Mouse (Mus musculus) intestine, embryonic 15.5 days (tissue): ENCODE results near the gene S100a3. TPM values are rescaled to one million over a fixed set of nuclear protein-coding genes. Genes with fewer than 3 reads are reported as not detected.

Experiments
- ATAC-seq: fragments of 200-750 bp; cut with Nextera tagmentation; 2 replicates; pipeline ENCODE4 v1.8.0; 2017; ENCODE audit warnings: moderate TSS enrichment, moderate library complexity
- H3K27ac ChIP-seq: fragments of 300-500 bp; sonication (generic); 2 replicates; pipeline ENCODE4 v1.5.1; 2015; ENCODE audit warnings: mild to moderate bottlenecking, inconsistent platforms
- H3K27me3 ChIP-seq: fragments of 300-500 bp; sonication (generic); replicated peaks from 2 replicates; pipeline ENCODE4 v1.6.1; 2015; ENCODE audit warnings: inconsistent platforms
- H3K36me3 ChIP-seq: fragments of 300-500 bp; sonication (generic); 2 replicates; pipeline ENCODE4 v1.6.1; 2015; ENCODE audit warnings: inconsistent platforms
- H3K4me1 ChIP-seq: fragments of 300-500 bp; sonication (generic); replicated peaks from 2 replicates; pipeline ENCODE4 v1.6.1; 2015; ENCODE audit warnings: inconsistent platforms
- H3K4me2 ChIP-seq: fragments of 300-500 bp; sonication (generic); replicated peaks from 2 replicates; pipeline ENCODE4 v1.6.1; 2015; ENCODE audit warnings: mild to moderate bottlenecking, inconsistent platforms
- H3K4me3 ChIP-seq: fragments of 300-500 bp; sonication (generic); replicated peaks from 2 replicates; pipeline ENCODE4 v1.5.1; 2015; ENCODE audit warnings: inconsistent platforms
- H3K9ac ChIP-seq: fragments of 300-500 bp; sonication (generic); 2 replicates; pipeline ENCODE4 v1.6.1; 2015; ENCODE audit warnings: inconsistent platforms
- H3K9me3 ChIP-seq: fragments of 300-500 bp; sonication (generic); 2 replicates; pipeline ENCODE4 v1.6.1; 2016; ENCODE audit warnings: inconsistent platforms
- WGBS: fragments of 180-500 bp; shearing (Covaris S2); methylation state at CpG from one replicate; pipeline ENCODE4 v1.1.7; 2015; 5-methylcytosine and 5-hydroxymethylcytosine counted together
- polyA plus RNA-seq: library from polyadenylated mRNA; unstranded; fragments of >200 nt; fragmentation: Nextera tagmentation; extraction: Ambion mirVana; gene quantifications from 2 replicates; pipeline ENCODE4 v1.2.1, GENCODE M21; 2015

Gene S100a3
- polyA plus RNA-seq, 1 experiment from 2014 or later: 0.53 TPM

- no peak overlapping the region for H3K4me3 ChIP-seq
- H3K27me3 ChIP-seq: no peaks in the 10 kb centered on the region
- peak overlapping the region; percentile 45; the same call in 1 of the 2 replicates for H3K27ac ChIP-seq
- ATAC-seq: no peak
- no peak overlapping the region for H3K4me2 ChIP-seq
- WGBS: 56% methylated on average over 6 of the region's 6 CpGs
- no peaks in the 10 kb centered on the region for H3K36me3 ChIP-seq
- no peaks in the 10 kb centered on the region for H3K9me3 ChIP-seq
- H3K9ac ChIP-seq: no peak overlapping the region
- peaks cover 18% of the 10 kb centered on the region for H3K4me1 ChIP-seq
Measured at GRCm38 (mm10) chr3:90606185-90606584, 45.8 kb downstream of the S100a3 start.

GRCm38 (mm10) chr3:90607361-90607760, 47.0 kb downstream of the S100a3 start:
- WGBS: 84% methylated on average over 3 of the region's 3 CpGs

GRCm38 (mm10) chr3:90608223-90608622, 47.8 kb downstream of the S100a3 start, which contains the start of gene S100a5:
Gene S100a5, plus strand, starts transcription at chr3:90608523.
- Histone ChIP-seq H3K27me3 (no peaks in the 10 kb centered on the region), H3K4me3 (no peak within 1 kb of the TSS), H3K4me2 (no peak within 1 kb of the TSS; the same call in 1 of the 2 replicates), H3K9ac (no peak within 1 kb of the TSS), H3K9me3 (no peaks in the 10 kb centered on the region), H3K27ac (no peak within 1 kb of the TSS), H3K4me1 (peaks cover 24% of the 10 kb centered on the region), H3K36me3 (no peaks in the 10 kb centered on the region)
- ATAC-seq: no peak
- 55% methylated on average over 3 of the region's 3 CpGs for WGBS

More at GRCm38 (mm10) chr3:90607361-90607760, 47.0 kb downstream of the S100a3 start:
- ATAC-seq: no peak
- no peaks in the 10 kb centered on the region for H3K27me3 ChIP-seq
- no peak overlapping the region for H3K27ac ChIP-seq
- no peaks in the 10 kb centered on the region for H3K9me3 ChIP-seq
- no peak overlapping the region for H3K4me2 ChIP-seq
- no peak overlapping the region for H3K9ac ChIP-seq
- H3K36me3 ChIP-seq: no peaks in the 10 kb centered on the region
- peaks cover 18% of the 10 kb centered on the region for H3K4me1 ChIP-seq
- no peak overlapping the region for H3K4me3 ChIP-seq

GRCm38 (mm10) chr3:90609102-90609501, 48.7 kb downstream of the S100a3 start:
- no peak overlapping the region; the same call in 1 of the 2 replicates for H3K4me2 ChIP-seq
- peaks cover 22% of the 10 kb centered on the region for H3K4me1 ChIP-seq
- no peaks in the 10 kb centered on the region for H3K27me3 ChIP-seq
- no peak overlapping the region for H3K9ac ChIP-seq
- ATAC-seq: peak; percentile 52
- no peak overlapping the region for H3K4me3 ChIP-seq
- H3K27ac ChIP-seq: no peak overlapping the region
- no peaks in the 10 kb centered on the region for H3K9me3 ChIP-seq
- no peaks in the 10 kb centered on the region for H3K36me3 ChIP-seq

- 78% methylated on average over 3 of the region's 3 CpGs for whole genome bisulfite sequencing
- Histone ChIP-seq H3K27ac (no peak overlapping the region), H3K4me2 (no peak overlapping the region), H3K4me1 (peaks cover 20% of the 10 kb centered on the region), H3K27me3 (no peaks in the 10 kb centered on the region), H3K36me3 (no peaks in the 10 kb centered on the region), H3K9ac (no peak overlapping the region), H3K9me3 (no peaks in the 10 kb centered on the region), H3K4me3 (no peak overlapping the region)
- ATAC-seq: no peak
Measured at GRCm38 (mm10) chr3:90611494-90611893, 51.1 kb downstream of the S100a3 start.

GRCm38 (mm10) chr3:90612061-90612460, 51.7 kb downstream of the S100a3 start:
- H3K4me3 ChIP-seq: no peak overlapping the region
- H3K4me1 ChIP-seq: peaks cover 20% of the 10 kb centered on the region
- no peak for ATAC-seq
- no peak overlapping the region for H3K9ac ChIP-seq
- H3K9me3 ChIP-seq: no peaks in the 10 kb centered on the region
- H3K36me3 ChIP-seq: no peaks in the 10 kb centered on the region
- no peak overlapping the region for H3K4me2 ChIP-seq
- 68% methylated on average over 4 of the region's 4 CpGs for WGBS
- no peaks in the 10 kb centered on the region for H3K27me3 ChIP-seq
- no peak overlapping the region for H3K27ac ChIP-seq

- Histone ChIP-seq H3K9ac (peak within 1 kb of the TSS; percentile 23), H3K27me3 (no peaks in the 10 kb centered on the region), H3K4me3 (peak within 1 kb of the TSS; percentile 38), H3K36me3 (no peaks in the 10 kb centered on the region), H3K9me3 (no peaks in the 10 kb centered on the region), H3K4me1 (peaks cover 20% of the 10 kb centered on the region), H3K4me2 (peak within 1 kb of the TSS; percentile 72), H3K27ac (peak within 1 kb of the TSS; percentile 77; the same call in 1 of the 2 replicates)
- peak; percentile 68 for ATAC-seq
- 1% methylated on average over 23 of the region's 23 CpGs for WGBS
Measured at GRCm38 (mm10) chr3:90612728-90613291, 52.4 kb downstream of the S100a3 start, which contains the start of gene S100a6. Gene S100a6, plus strand, starts transcription at chr3:90612882.

- Histone ChIP-seq H3K9ac (peak overlapping the region; percentile 23), H3K27ac (peak overlapping the region; percentile 77), H3K9me3 (no peaks in the 10 kb centered on the region), H3K4me1 (peaks cover 20% of the 10 kb centered on the region), H3K4me2 (peak overlapping the region; percentile 72), H3K27me3 (no peaks in the 10 kb centered on the region), H3K36me3 (no peaks in the 10 kb centered on the region), H3K4me3 (peak overlapping the region; percentile 38)
- ATAC-seq: peak; percentile 6; the same call in 1 of the 2 replicates
- 67% methylated on average over 7 of the region's 7 CpGs for WGBS
Measured at GRCm38 (mm10) chr3:90613461-90614147, 53.2 kb downstream of the S100a3 start.

GRCm38 (mm10) chr3:90614148-90614530, 53.8 kb downstream of the S100a3 start:
- H3K4me2 ChIP-seq: peak overlapping the region; percentile 72

GRCm38 (mm10) chr3:90614611-90615251, 54.4 kb downstream of the S100a3 start:
- Histone ChIP-seq H3K27me3 (no peaks in the 10 kb centered on the region), H3K9me3 (no peaks in the 10 kb centered on the region), H3K9ac (no peak overlapping the region), H3K4me3 (peak overlapping the region; percentile 38; the same call in 1 of the 2 replicates), H3K4me1 (peaks cover 20% of the 10 kb centered on the region), H3K4me2 (peak overlapping the region; percentile 72), H3K36me3 (no peaks in the 10 kb centered on the region), H3K27ac (peak overlapping the region; percentile 77)
- WGBS: 47% methylated on average over 11 of the region's 11 CpGs
- ATAC-seq: peak; percentile 79

More at GRCm38 (mm10) chr3:90614148-90614530, 53.8 kb downstream of the S100a3 start:
- H3K27ac ChIP-seq: peak overlapping the region; percentile 77
- WGBS: 74% methylated on average over 6 of the region's 6 CpGs
- no peaks in the 10 kb centered on the region for H3K9me3 ChIP-seq
- H3K4me3 ChIP-seq: peak overlapping the region; percentile 38
- no peak for ATAC-seq
- H3K36me3 ChIP-seq: no peaks in the 10 kb centered on the region
- H3K9ac ChIP-seq: no peak overlapping the region
- peaks cover 20% of the 10 kb centered on the region for H3K4me1 ChIP-seq
- no peaks in the 10 kb centered on the region for H3K27me3 ChIP-seq

- H3K36me3 ChIP-seq: no peaks in the 10 kb centered on the region
- peaks cover 20% of the 10 kb centered on the region for H3K4me1 ChIP-seq
- 0 out of 2 replicates have a peak overlapping the region, but pooled peaks have one; percentile 77 for H3K27ac ChIP-seq
- no peak overlapping the region for H3K4me3 ChIP-seq
- peak overlapping the region; percentile 72 for H3K4me2 ChIP-seq
- WGBS: 10% methylated on average over 7 of the region's 7 CpGs
- no peak overlapping the region for H3K9ac ChIP-seq
- peak; percentile 76 for ATAC-seq
- H3K9me3 ChIP-seq: no peaks in the 10 kb centered on the region
- H3K27me3 ChIP-seq: no peaks in the 10 kb centered on the region
Measured at GRCm38 (mm10) chr3:90615415-90615814, 55.0 kb downstream of the S100a3 start.

- Histone ChIP-seq H3K4me2 (peak overlapping the region; percentile 72), H3K4me3 (no peak overlapping the region), H3K27me3 (no peaks in the 10 kb centered on the region), H3K4me1 (peaks cover 20% of the 10 kb centered on the region), H3K9me3 (no peaks in the 10 kb centered on the region), H3K27ac (0 out of 2 replicates have a peak overlapping the region, but pooled peaks have one; percentile 9), H3K36me3 (no peaks in the 10 kb centered on the region), H3K9ac (no peak overlapping the region)
- ATAC-seq: no peak
- 77% methylated on average over 1 of the region's 1 CpGs for WGBS
Measured at GRCm38 (mm10) chr3:90615911-90616310, 55.5 kb downstream of the S100a3 start.
